Mouse (Mus musculus) limb, embryonic 11.5 days (tissue): ENCODE data around the gene Rpp25l. TPM values are rescaled to one million over a fixed set of nuclear protein-coding genes. Genes with fewer than 3 reads are reported as not detected.
A peak's percentile ranks its signal among the peaks of the same experiment; 100 is the strongest.
"Not testable (repeated sequence)": the region's sequence is repeated elsewhere in the genome, so short reads cannot be mapped to it uniquely, and the experiment has no call there.

ENCODE experiments used
- ATAC-seq: fragments of 200-750 bp; cut with Nextera tagmentation; 2 replicates; pipeline ENCODE4 v1.8.0; 2017; ENCODE audit warnings: low read depth; ENCODE audit not compliant: insufficient number of reproducible peaks, low FRiP score, low TSS enrichment
- DNase-seq: peaks from one replicate; pipeline ENCODE4 v3.0.0-alpha.2; 2015; ENCODE audit warnings: low spot score
- H3K27ac ChIP-seq: fragments of 300-500 bp; sonication (generic); replicated peaks from 2 replicates; pipeline ENCODE4 v1.5.1; 2014; ENCODE audit warnings: low read depth, mild to moderate bottlenecking, low read length
- H3K27me3 ChIP-seq: fragments of 300-500 bp; sonication (generic); 2 replicates; pipeline ENCODE4 v1.6.1; 2014; ENCODE audit warnings: mild to moderate bottlenecking, low read length, mixed read lengths; ENCODE audit not compliant: control insufficient read depth, insufficient read depth
- H3K36me3 ChIP-seq: fragments of 300-500 bp; sonication (generic); 2 replicates; pipeline ENCODE4 v1.6.1; 2014; ENCODE audit warnings: mild to moderate bottlenecking, low read length, moderate library complexity, mixed read lengths; ENCODE audit not compliant: control insufficient read depth, insufficient read depth
- H3K4me1 ChIP-seq: fragments of 300-500 bp; sonication (generic); 2 replicates; pipeline ENCODE4 v1.6.1; 2014; ENCODE audit warnings: low read length, mixed read lengths; ENCODE audit not compliant: control insufficient read depth, insufficient read depth
- H3K4me2 ChIP-seq: fragments of 300-500 bp; sonication (generic); 2 replicates; pipeline ENCODE4 v1.6.1; 2014; ENCODE audit warnings: low read depth, mild to moderate bottlenecking, moderate library complexity; ENCODE audit not compliant: severe bottlenecking
- H3K4me3 ChIP-seq: fragments of 300-500 bp; sonication (generic); 2 replicates; pipeline ENCODE4 v1.5.1; 2014; ENCODE audit warnings: low read depth, low read length
- H3K9ac ChIP-seq: fragments of 300-500 bp; sonication (generic); 2 replicates; pipeline ENCODE4 v1.6.1; 2014; ENCODE audit warnings: mild to moderate bottlenecking, low read length
- H3K9me3 ChIP-seq: fragments of 300-500 bp; sonication (generic); 2 replicates; pipeline ENCODE4 v1.6.1; 2016; ENCODE audit warnings: low read length; ENCODE audit not compliant: control insufficient read depth
- WGBS: fragments of 180-500 bp; shearing (Covaris S2); extraction: QIAGEN DNeasy Blood & Tissue Kit; methylation state at CpG from one replicate; pipeline ENCODE4 v1.1.7; 2014; 5-methylcytosine and 5-hydroxymethylcytosine counted together
- polyA plus RNA-seq: library from polyadenylated mRNA; unstranded; fragments of >200 nt; fragmentation: Nextera tagmentation; extraction: Ambion mirVana; gene quantifications from 2 replicates; pipeline ENCODE4 v1.2.1, GENCODE M21; 2014

The Rpp25l gene
- polyA plus RNA-seq, 1 experiment from 2014 or later, result 99.3 TPM

DNA sequence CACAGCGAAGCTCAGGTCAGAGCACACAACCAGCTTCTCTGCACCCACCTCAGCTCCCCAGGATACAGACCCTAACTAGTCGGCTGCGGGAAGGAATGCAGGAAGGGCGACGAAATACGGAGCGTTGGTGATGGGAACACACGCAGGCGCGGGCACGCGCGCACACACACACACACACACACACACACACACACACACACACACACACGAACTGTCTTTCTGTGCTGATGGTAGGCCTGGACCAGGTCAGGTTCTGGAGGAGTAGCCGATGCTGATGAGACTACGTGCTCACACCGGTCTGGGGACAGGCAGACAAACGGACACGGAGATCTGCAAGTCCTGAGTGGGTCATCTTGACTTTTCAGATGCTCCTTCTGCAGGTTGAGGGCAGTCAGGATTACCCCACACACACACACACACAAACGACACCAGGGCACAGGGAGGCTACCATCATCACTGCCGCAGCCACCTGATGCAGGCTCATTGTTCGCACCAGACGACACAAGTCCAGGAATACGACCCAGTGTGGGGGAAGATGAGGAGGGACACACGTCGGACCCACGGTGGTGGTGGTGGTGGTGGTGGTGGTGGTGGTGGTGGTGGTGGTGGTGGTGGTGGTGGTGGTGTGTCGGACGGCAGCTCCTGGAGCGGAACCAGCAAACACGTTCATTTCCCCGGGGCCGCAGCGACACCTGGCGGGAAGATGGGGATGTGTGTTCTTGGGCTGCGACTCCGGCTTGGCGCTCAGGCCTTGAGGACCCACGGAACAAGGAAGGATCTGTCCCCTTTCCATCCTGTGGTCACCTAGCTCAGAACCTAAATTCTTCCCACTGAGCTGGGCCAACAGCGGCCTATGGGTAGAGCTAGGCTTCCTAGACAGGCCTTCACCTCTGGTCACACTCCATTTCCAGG is 16.1 kb downstream of the Rpp25l start, which contains the start of gene Cntfr:
TSS of gene Cntfr (minus strand) at position 160 of the 912 bp plus-strand sequence.
- not testable (repeated sequence) for H3K4me1 ChIP-seq, H3K4me2 ChIP-seq, H3K9me3 ChIP-seq, H3K36me3 ChIP-seq, H3K27me3 ChIP-seq, H3K27ac ChIP-seq, H3K9ac ChIP-seq, ATAC-seq, H3K4me3 ChIP-seq
- WGBS, result 9% methylated on average over 32 of the region's 40 CpGs
- DNase-seq, result peak; percentile 87

- H3K27ac ChIP-seq, H3K9me3 ChIP-seq, H3K4me3 ChIP-seq, H3K9ac ChIP-seq, H3K4me2 ChIP-seq, H3K4me1 ChIP-seq, H3K27me3 ChIP-seq, DNase-seq, ATAC-seq, H3K36me3 ChIP-seq: not testable (repeated sequence)
- WGBS, result 6% methylated on average over 13 of the region's 15 CpGs
Measured at GRCm38 (mm10) chr4:41696452-41696851, 16.9 kb downstream of the Rpp25l start.

DNA sequence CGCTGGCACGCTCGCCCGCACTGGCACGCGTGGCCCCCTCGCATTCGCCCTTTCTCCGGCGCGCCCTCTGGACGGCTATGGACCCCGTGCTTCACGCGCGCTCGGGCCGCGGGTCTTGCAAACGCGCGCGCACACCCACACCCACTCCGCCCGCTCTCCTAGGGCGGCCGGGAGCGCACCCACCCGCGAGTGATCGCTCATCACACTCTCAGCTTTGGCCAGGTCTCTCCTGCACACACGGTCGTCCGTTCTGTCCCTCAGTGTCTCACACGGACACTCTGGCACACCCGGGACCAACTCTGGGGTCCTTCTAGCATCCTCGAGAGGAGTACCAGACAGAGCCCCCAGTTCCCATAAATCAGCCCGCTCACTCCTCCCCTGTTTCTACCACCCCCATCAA is 17.5 kb downstream of the Rpp25l start:
- H3K4me1 ChIP-seq, H3K36me3 ChIP-seq, ATAC-seq, H3K9me3 ChIP-seq, H3K9ac ChIP-seq, H3K27ac ChIP-seq, DNase-seq, H3K4me3 ChIP-seq, H3K27me3 ChIP-seq: not testable (repeated sequence)
- peak overlapping the region; percentile 20; the same call in 1 of the 2 replicates for H3K4me2 ChIP-seq
- 4% methylated on average over 14 of the region's 38 CpGs for WGBS

- H3K4me2 ChIP-seq, ATAC-seq, H3K4me1 ChIP-seq: not testable (repeated sequence)
Measured at GRCm38 (mm10) chr4:41693511-41693910, 19.8 kb downstream of the Rpp25l start.

DNA sequence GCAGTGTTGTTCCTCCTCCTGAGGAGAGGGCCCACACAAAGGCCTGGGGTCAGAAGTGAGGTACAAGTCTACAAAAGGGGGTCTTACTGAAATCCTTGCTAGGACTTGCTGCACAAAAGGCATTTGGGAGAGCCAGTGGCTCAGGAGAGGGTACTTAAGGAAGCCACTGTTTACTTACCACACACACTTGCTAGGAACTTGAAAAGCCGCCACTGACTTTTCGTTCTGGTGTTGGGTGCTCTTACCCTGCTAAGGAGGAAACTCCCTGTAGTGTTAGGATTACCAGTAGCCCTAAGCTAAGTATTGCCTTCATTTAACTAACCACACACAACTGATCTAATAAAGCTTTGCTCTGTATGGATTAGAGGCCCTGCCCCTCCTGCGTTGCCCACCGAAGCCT is 23.3 kb downstream of the Rpp25l start:
- ATAC-seq, H3K9ac ChIP-seq, H3K27me3 ChIP-seq, H3K27ac ChIP-seq, H3K4me3 ChIP-seq, DNase-seq, H3K4me2 ChIP-seq, H3K36me3 ChIP-seq, H3K4me1 ChIP-seq, H3K9me3 ChIP-seq: not testable (repeated sequence)
- WGBS, result no CpG with 5 or more reads among the region's 4 CpGs

More at GRCm38 (mm10) chr4:41693511-41693910, 19.8 kb downstream of the Rpp25l start:
- not testable (repeated sequence) for H3K27ac ChIP-seq, H3K9ac ChIP-seq, H3K36me3 ChIP-seq, H3K27me3 ChIP-seq, H3K9me3 ChIP-seq, DNase-seq, H3K4me3 ChIP-seq
- 8% methylated on average over 4 of the region's 4 CpGs for WGBS

DNA sequence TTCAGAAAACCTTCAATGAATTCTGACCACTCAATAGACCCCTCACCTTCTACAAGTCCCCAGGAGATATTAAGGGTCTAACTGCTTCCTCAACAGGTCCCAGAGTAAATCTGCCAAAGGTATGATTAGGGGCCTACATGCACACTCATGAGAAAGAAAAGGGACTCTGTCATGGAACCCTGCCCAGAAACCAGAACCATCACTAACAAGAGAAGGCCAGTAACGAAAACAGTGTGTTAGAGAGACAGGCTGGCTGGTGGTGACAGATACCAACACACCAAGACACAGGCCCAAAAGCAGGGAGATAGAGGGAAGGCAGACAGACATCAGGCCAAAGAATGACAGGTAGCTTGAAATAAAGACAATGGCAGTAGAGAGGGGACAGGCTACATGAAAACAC is 24.8 kb downstream of the Rpp25l start:
- 52% methylated on average over 1 of the region's 1 CpGs for WGBS

GRCm38 (mm10) chr4:41685882-41686492 is 27.3 kb downstream of the Rpp25l start:
- ATAC-seq, DNase-seq, H3K4me2 ChIP-seq, H3K27me3 ChIP-seq, H3K9ac ChIP-seq, H3K9me3 ChIP-seq, H3K4me3 ChIP-seq, H3K36me3 ChIP-seq, H3K4me1 ChIP-seq, H3K27ac ChIP-seq: not testable (repeated sequence)
- WGBS, result 66% methylated on average over 10 of the region's 10 CpGs

More for the DNA sequence above, 24.8 kb downstream of the Rpp25l start:
- H3K9me3 ChIP-seq, H3K36me3 ChIP-seq, H3K27ac ChIP-seq, H3K27me3 ChIP-seq, H3K9ac ChIP-seq, H3K4me2 ChIP-seq, H3K4me3 ChIP-seq, DNase-seq, H3K4me1 ChIP-seq, ATAC-seq: not testable (repeated sequence)

DNA sequence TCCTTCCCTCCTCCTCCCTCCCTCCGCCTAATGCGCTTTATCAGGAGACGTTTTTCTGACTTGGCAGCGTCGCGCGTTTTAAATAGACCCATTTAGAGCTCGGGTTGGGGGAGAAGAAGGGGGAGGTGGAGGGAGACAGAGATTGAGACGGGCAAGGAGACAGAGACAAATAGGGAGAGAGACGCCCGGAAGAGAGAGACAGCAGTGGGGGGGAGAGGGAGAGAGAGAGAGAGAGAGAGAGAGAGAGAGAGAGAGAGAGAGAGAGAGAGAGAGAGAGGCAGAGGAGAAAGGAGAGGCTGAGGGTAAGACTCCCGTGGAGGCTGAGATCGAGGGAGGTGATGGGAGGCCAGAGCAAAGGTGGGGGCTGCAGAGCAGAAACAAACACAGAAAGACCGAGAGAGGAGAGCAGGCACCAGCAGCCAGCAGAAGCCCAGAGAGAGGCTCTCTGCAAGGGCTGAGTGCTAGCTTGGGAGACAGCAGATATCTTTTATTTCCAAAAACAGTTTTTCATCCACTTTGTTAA is 28.3 kb downstream of the Rpp25l start:
- H3K4me2 ChIP-seq, H3K4me1 ChIP-seq, H3K27ac ChIP-seq, DNase-seq, H3K4me3 ChIP-seq, H3K9me3 ChIP-seq, ATAC-seq, H3K9ac ChIP-seq, H3K36me3 ChIP-seq: not testable (repeated sequence)
- H3K27me3 ChIP-seq, result peaks cover 11% of the 10 kb centered on the region
- WGBS, result under 1% methylated on average over 12 of the region's 14 CpGs
